Mouse (Mus musculus): ENCODE results near the gene Tcf7l2. TPM values are rescaled to one million over a fixed set of nuclear protein-coding genes. Genes with fewer than 3 reads are reported as not detected.

Tcf7l2 gene
- total and polyA plus RNA-seq, 3 experiments, result 2.3 to 16.9 (median 13.0) TPM

GRCm38 (mm10) chr19:55912813-55913212 is 171.2 kb downstream of the Tcf7l2 start:
- no peak for TF ChIP-seq GATA2 (IDR thresholded peaks at IDR 0.05; ENCODE audit: borderline replicate concordance, low read depth, low read length)
- no peak for TF ChIP-seq GATA1 (IDR thresholded peaks at IDR 0.05; ENCODE audit: borderline replicate concordance, low read length)
- TF ChIP-seq POLR2AphosphoS5 (IDR thresholded peaks at IDR 0.05; ENCODE audit: insufficient replicate concordance, low read depth, low read length), result no peak
- no peak for TF ChIP-seq CTCF (IDR thresholded peaks at IDR 0.05; ENCODE audit: low read depth, low read length)
- TF ChIP-seq TAL1 (conservative IDR thresholded peaks at IDR 0.05; ENCODE audit: low read depth, low read length), result no peak
- ATAC-seq (ENCODE audit: extremely low read depth, insufficient number of reproducible peaks, low FRiP score, poor library complexity, severe bottlenecking) (no peak), DNase-seq (ENCODE audit: low spot score) (no peak)
- H3K36me3 ChIP-seq (replicated peaks), result no peaks in the 10 kb centered on the region
- H3K9me3 ChIP-seq (replicated peaks), result peaks cover 14% of the 10 kb centered on the region
- peaks cover 3% of the 10 kb centered on the region for H3K27me3 ChIP-seq (ENCODE audit: insufficient read depth, low read length)
- no peak overlapping the region for H3K4me3 ChIP-seq (ENCODE audit: low read depth, low read length)
- peaks cover 1% of the 10 kb centered on the region; the same call in 1 of the 2 replicates for H3K4me1 ChIP-seq (ENCODE audit: insufficient read depth, low read depth, low read length)

- no peaks in the 10 kb centered on the region for H3K36me3 ChIP-seq (replicated peaks)
- no peak for ATAC-seq (ENCODE audit: extremely low read depth, insufficient number of reproducible peaks, low FRiP score, poor library complexity, severe bottlenecking)
- DNase-seq (ENCODE audit: low spot score), result no peak
Observed at GRCm38 (mm10) chr19:55913585-55913984, 172.0 kb downstream of the Tcf7l2 start.

GRCm38 (mm10) chr19:55914614-55915211 is 173.1 kb downstream of the Tcf7l2 start:
- ATAC-seq (ENCODE audit: extremely low read depth, insufficient number of reproducible peaks, low FRiP score, poor library complexity, severe bottlenecking) (no peak), DNase-seq (ENCODE audit: low spot score) (no peak)
- no peak overlapping the region for H3K4me3 ChIP-seq (ENCODE audit: low read depth, low read length)
- H3K9me3 ChIP-seq (replicated peaks), result peaks cover 9% of the 10 kb centered on the region
- TF ChIP-seq CTCF (IDR thresholded peaks at IDR 0.05; ENCODE audit: low read depth, low read length) (no peak), GATA2 (IDR thresholded peaks at IDR 0.05; ENCODE audit: borderline replicate concordance, low read depth, low read length) (no peak), GATA1 (IDR thresholded peaks at IDR 0.05; ENCODE audit: borderline replicate concordance, low read length) (no peak), POLR2AphosphoS5 (IDR thresholded peaks at IDR 0.05; ENCODE audit: insufficient replicate concordance, low read depth, low read length) (no peak), TAL1 (conservative IDR thresholded peaks at IDR 0.05; ENCODE audit: low read depth, low read length) (no peak)
- H3K4me1 ChIP-seq (ENCODE audit: insufficient read depth, low read depth, low read length), result peaks cover 1% of the 10 kb centered on the region; the same call in 1 of the 2 replicates
- H3K36me3 ChIP-seq (replicated peaks), result no peaks in the 10 kb centered on the region
- no peaks in the 10 kb centered on the region; the same call in 1 of the 2 replicates for H3K27me3 ChIP-seq (ENCODE audit: insufficient read depth, low read length)

More at GRCm38 (mm10) chr19:55913585-55913984, 172.0 kb downstream of the Tcf7l2 start:
- Histone ChIP-seq H3K9me3 (replicated peaks) (peaks cover 11% of the 10 kb centered on the region), H3K4me3 (ENCODE audit: low read depth, low read length) (no peak overlapping the region), H3K27me3 (ENCODE audit: insufficient read depth, low read length) (no peaks in the 10 kb centered on the region; the same call in 1 of the 2 replicates), H3K4me1 (ENCODE audit: insufficient read depth, low read depth, low read length) (peaks cover 1% of the 10 kb centered on the region; the same call in 1 of the 2 replicates)
- TF ChIP-seq CTCF (IDR thresholded peaks at IDR 0.05; ENCODE audit: low read depth, low read length) (no peak), TAL1 (conservative IDR thresholded peaks at IDR 0.05; ENCODE audit: low read depth, low read length) (no peak), POLR2AphosphoS5 (IDR thresholded peaks at IDR 0.05; ENCODE audit: insufficient replicate concordance, low read depth, low read length) (no peak), GATA2 (IDR thresholded peaks at IDR 0.05; ENCODE audit: borderline replicate concordance, low read depth, low read length) (no peak), GATA1 (IDR thresholded peaks at IDR 0.05; ENCODE audit: borderline replicate concordance, low read length) (no peak)

- H3K36me3 ChIP-seq (replicated peaks), result no peaks in the 10 kb centered on the region
- no peak overlapping the region for H3K4me3 ChIP-seq (ENCODE audit: low read depth, low read length)
- no peak for ATAC-seq (ENCODE audit: extremely low read depth, insufficient number of reproducible peaks, low FRiP score, poor library complexity, severe bottlenecking)
- peaks cover 7% of the 10 kb centered on the region for H3K9me3 ChIP-seq (replicated peaks)
- no peak for DNase-seq (ENCODE audit: low spot score)
- no peaks in the 10 kb centered on the region; the same call in 1 of the 2 replicates for H3K27me3 ChIP-seq (ENCODE audit: insufficient read depth, low read length)
- H3K4me1 ChIP-seq (ENCODE audit: insufficient read depth, low read depth, low read length), result peaks cover 1% of the 10 kb centered on the region; the same call in 1 of the 2 replicates
- TF ChIP-seq POLR2AphosphoS5 (IDR thresholded peaks at IDR 0.05; ENCODE audit: insufficient replicate concordance, low read depth, low read length), result no peak
- no peak for TF ChIP-seq CTCF (IDR thresholded peaks at IDR 0.05; ENCODE audit: low read depth, low read length)
- TF ChIP-seq TAL1 (conservative IDR thresholded peaks at IDR 0.05; ENCODE audit: low read depth, low read length), result no peak
- no peak for TF ChIP-seq GATA2 (IDR thresholded peaks at IDR 0.05; ENCODE audit: borderline replicate concordance, low read depth, low read length)
- no peak for TF ChIP-seq GATA1 (IDR thresholded peaks at IDR 0.05; ENCODE audit: borderline replicate concordance, low read length)
Observed at GRCm38 (mm10) chr19:55915506-55915905, 173.9 kb downstream of the Tcf7l2 start.

- H3K9me3 ChIP-seq (replicated peaks), result peaks cover 4% of the 10 kb centered on the region
Observed at GRCm38 (mm10) chr19:55916211-55916610, 174.6 kb downstream of the Tcf7l2 start.

GRCm38 (mm10) chr19:55923789-55924426 is 182.3 kb downstream of the Tcf7l2 start:
- Histone ChIP-seq H3K4me1 (ENCODE audit: insufficient read depth, low read depth, low read length) (peaks cover 31% of the 10 kb centered on the region), H3K9me3 (replicated peaks) (peaks cover 7% of the 10 kb centered on the region; the same call in 1 of the 2 replicates), H3K27me3 (ENCODE audit: insufficient read depth, low read length) (no peaks in the 10 kb centered on the region), H3K4me3 (ENCODE audit: low read depth, low read length) (no peak overlapping the region), H3K36me3 (replicated peaks) (no peaks in the 10 kb centered on the region)
- no peak for TF ChIP-seq TAL1 (conservative IDR thresholded peaks at IDR 0.05; ENCODE audit: low read depth, low read length)
- TF ChIP-seq GATA2 (IDR thresholded peaks at IDR 0.05; ENCODE audit: borderline replicate concordance, low read depth, low read length), result no peak
- TF ChIP-seq POLR2AphosphoS5 (IDR thresholded peaks at IDR 0.05; ENCODE audit: insufficient replicate concordance, low read depth, low read length), result no peak
- no peak for TF ChIP-seq GATA1 (IDR thresholded peaks at IDR 0.05; ENCODE audit: borderline replicate concordance, low read length)
- TF ChIP-seq CTCF (IDR thresholded peaks at IDR 0.05; ENCODE audit: low read depth, low read length), result no peak
- ATAC-seq (ENCODE audit: extremely low read depth, insufficient number of reproducible peaks, low FRiP score, poor library complexity, severe bottlenecking) (no peak), DNase-seq (ENCODE audit: low spot score) (no peak)

More at GRCm38 (mm10) chr19:55916211-55916610, 174.6 kb downstream of the Tcf7l2 start:
- ATAC-seq (ENCODE audit: extremely low read depth, insufficient number of reproducible peaks, low FRiP score, poor library complexity, severe bottlenecking), result no peak
- Histone ChIP-seq H3K4me1 (ENCODE audit: insufficient read depth, low read depth, low read length) (peaks cover 1% of the 10 kb centered on the region; the same call in 1 of the 2 replicates), H3K27me3 (ENCODE audit: insufficient read depth, low read length) (no peaks in the 10 kb centered on the region), H3K36me3 (replicated peaks) (no peaks in the 10 kb centered on the region), H3K4me3 (ENCODE audit: low read depth, low read length) (no peak overlapping the region)
- TF ChIP-seq GATA1 (IDR thresholded peaks at IDR 0.05; ENCODE audit: borderline replicate concordance, low read length) (no peak), CTCF (IDR thresholded peaks at IDR 0.05; ENCODE audit: low read depth, low read length) (no peak), POLR2AphosphoS5 (IDR thresholded peaks at IDR 0.05; ENCODE audit: insufficient replicate concordance, low read depth, low read length) (no peak), TAL1 (conservative IDR thresholded peaks at IDR 0.05; ENCODE audit: low read depth, low read length) (no peak), GATA2 (IDR thresholded peaks at IDR 0.05; ENCODE audit: borderline replicate concordance, low read depth, low read length) (no peak)
- no peak for DNase-seq (ENCODE audit: low spot score)

Data from G1E (cell line).